Mouse (Mus musculus) lung, adult 2 months (tissue): ENCODE measurements around the gene Rsad2. TPM values are rescaled to one million over a fixed set of nuclear protein-coding genes. Genes with fewer than 3 reads are reported as not detected.

ENCODE experiments used
- DNase-seq: peaks from one replicate; pipeline ENCODE4 v3.0.0; 2022
- H3K4me1 ChIP-seq: fragments of 200-500 bp; 2 replicates; pipeline ENCODE4 v1.6.1; 2011; ENCODE audit warnings: low read length; ENCODE audit not compliant: control insufficient read depth, insufficient read depth
- H3K4me3 ChIP-seq: fragments of 200-500 bp; replicated peaks from 2 replicates; pipeline ENCODE3; 2011; ENCODE audit warnings: low read depth, mild to moderate bottlenecking, control low read depth, low read length; ENCODE audit errors: extremely low read depth
- CTCF ChIP-seq: fragments of 200-500 bp; IDR thresholded peaks from 2 replicates; pipeline ENCODE4 v1.5.1; 2011; ENCODE audit warnings: mild to moderate bottlenecking, low read length, control low read depth; ENCODE audit not compliant: insufficient read depth
- POLR2A ChIP-seq: fragments of 200-500 bp; IDR thresholded peaks from 2 replicates; pipeline ENCODE4 v1.6.1; 2011; ENCODE audit warnings: low read depth, mild to moderate bottlenecking, control low read depth, low read length, borderline replicate concordance; ENCODE audit errors: extremely low read depth
- WGBS: fragments of 180-500 bp; shearing (Covaris S2); methylation state at CpG from one replicate; pipeline ENCODE4 v1.1.7; 2018; 5-methylcytosine and 5-hydroxymethylcytosine counted together
- polyA plus RNA-seq: library from polyadenylated mRNA; depleted of rRNA; stranded (reverse); fragments of >200 nt; gene quantifications from 2 replicates; pipeline ENCODE4 v1.2.3, GENCODE M21; 2012; rRNA removed

Rsad2 gene
- polyA plus RNA-seq, 1 experiment = 1.4 TPM

- TF ChIP-seq POLR2A (no peak), CTCF (no peak)
- Histone ChIP-seq H3K4me3 (no peak overlapping the region), H3K4me1 (peaks cover 18% of the 10 kb centered on the region)
- 64% methylated on average over 5 of the region's 5 CpGs for WGBS
- no peak for DNase-seq
Measured at GRCm38 (mm10) chr12:26393291-26393690, 63.0 kb downstream of the Rsad2 start.

Other genes starting within 250 kb of the Rsad2 start
- gene Rnf144a, start 41.2 kb downstream of the Rsad2 start, polyA plus RNA-seq = 76.2 and 128 TPM in 2 replicates
- 9.8 and 10.7 TPM in 2 replicates for gene Cmpk2, start 12.8 kb upstream of the Rsad2 start, polyA plus RNA-seq